Mouse (Mus musculus) midbrain, embryonic 11.5 days (tissue): ENCODE measurements around the gene Tas1r1. TPM values are rescaled to one million over a fixed set of nuclear protein-coding genes. Genes with fewer than 3 reads are reported as not detected.

Experiments
- ATAC-seq: fragments of 200-750 bp; cut with Nextera tagmentation; 2 replicates; pipeline ENCODE4 v1.8.0; 2017; ENCODE audit warnings: moderate TSS enrichment, moderate library complexity; ENCODE audit not compliant: low FRiP score
- DNase-seq: peaks from one replicate; pipeline ENCODE4 v3.0.0; 2015; ENCODE audit warnings: low spot score; ENCODE audit errors: missing footprints
- H3K27ac ChIP-seq: fragments of 300-500 bp; sonication (generic); 2 replicates; pipeline ENCODE4 v1.5.1; 2014; ENCODE audit warnings: low read depth, low read length
- H3K27me3 ChIP-seq: fragments of 300-500 bp; sonication (generic); 2 replicates; pipeline ENCODE4 v1.6.1; 2014; ENCODE audit warnings: mild to moderate bottlenecking, low read length, moderate library complexity, mixed read lengths; ENCODE audit not compliant: control insufficient read depth, insufficient read depth
- H3K36me3 ChIP-seq: fragments of 300-500 bp; sonication (generic); 2 replicates; pipeline ENCODE4 v1.6.1; 2014; ENCODE audit warnings: mild to moderate bottlenecking, low read length, moderate library complexity, mixed read lengths; ENCODE audit not compliant: control insufficient read depth, insufficient read depth
- H3K4me1 ChIP-seq: fragments of 300-500 bp; sonication (generic); 2 replicates; pipeline ENCODE4 v1.6.1; 2014; ENCODE audit warnings: low read length; ENCODE audit not compliant: control insufficient read depth, insufficient read depth
- H3K4me2 ChIP-seq: fragments of 300-500 bp; sonication (generic); 2 replicates; pipeline ENCODE4 v1.6.1; 2014; ENCODE audit warnings: mild to moderate bottlenecking, moderate library complexity
- H3K4me3 ChIP-seq: fragments of 300-500 bp; sonication (generic); 2 replicates; pipeline ENCODE4 v1.5.1; 2014; ENCODE audit warnings: low read depth, low read length
- H3K9ac ChIP-seq: fragments of 300-500 bp; sonication (generic); 2 replicates; pipeline ENCODE4 v1.6.1; 2014; ENCODE audit warnings: low read length
- H3K9me3 ChIP-seq: fragments of 300-500 bp; sonication (generic); 2 replicates; pipeline ENCODE4 v1.6.1; 2016; ENCODE audit warnings: low read length; ENCODE audit not compliant: control insufficient read depth
- whole genome bisulfite sequencing: fragments of 180-500 bp; shearing (Covaris S2); extraction: QIAGEN DNeasy Blood & Tissue Kit; methylation state at CpG from one replicate; pipeline ENCODE4 v1.1.7; 2014; 5-methylcytosine and 5-hydroxymethylcytosine counted together
- polyA plus RNA-seq: library from polyadenylated mRNA; unstranded; fragments of >200 nt; fragmentation: Nextera tagmentation; extraction: Ambion mirVana; gene quantifications from 2 replicates; pipeline ENCODE4 v1.2.1, GENCODE M21; 2014

Tas1r1 gene
- polyA plus RNA-seq, 1 experiment from 2014 or later = 0.44 TPM

- peaks cover 23% of the 10 kb centered on the region for H3K36me3 ChIP-seq
- ATAC-seq = no peak
- peak; percentile 26 for DNase-seq
Observed at GRCm38 (mm10) chr4:152020024-152020423, 18.3 kb downstream of the Tas1r1 start.

GRCm38 (mm10) chr4:152019073-152019472 is 19.3 kb downstream of the Tas1r1 start:
- ATAC-seq = no peak
- Histone ChIP-seq H3K9ac (no peak overlapping the region), H3K36me3 (peaks cover 22% of the 10 kb centered on the region), H3K4me2 (no peak overlapping the region), H3K27ac (no peak overlapping the region), H3K9me3 (no peaks in the 10 kb centered on the region), H3K4me1 (no peaks in the 10 kb centered on the region), H3K27me3 (no peaks in the 10 kb centered on the region), H3K4me3 (no peak overlapping the region)
- 93% methylated on average over 6 of the region's 6 CpGs for WGBS
- DNase-seq = peak; percentile 54

More at GRCm38 (mm10) chr4:152020024-152020423, 18.3 kb downstream of the Tas1r1 start:
- H3K9me3 ChIP-seq = no peaks in the 10 kb centered on the region
- H3K4me2 ChIP-seq = no peak overlapping the region
- no peaks in the 10 kb centered on the region for H3K27me3 ChIP-seq
- H3K4me3 ChIP-seq = no peak overlapping the region
- no peak overlapping the region for H3K9ac ChIP-seq
- 93% methylated on average over 21 of the region's 21 CpGs for WGBS
- H3K27ac ChIP-seq = no peak overlapping the region
- no peaks in the 10 kb centered on the region; the same call in 1 of the 2 replicates for H3K4me1 ChIP-seq

GRCm38 (mm10) chr4:152013036-152013813 is 25.1 kb downstream of the Tas1r1 start:
- DNase-seq (peak; percentile 75), ATAC-seq (no peak)
- 89% methylated on average over 12 of the region's 12 CpGs for WGBS
- no peak overlapping the region for H3K4me2 ChIP-seq
- no peak overlapping the region for H3K9ac ChIP-seq
- no peak overlapping the region for H3K4me3 ChIP-seq
- no peaks in the 10 kb centered on the region for H3K9me3 ChIP-seq
- peaks cover 8% of the 10 kb centered on the region; the same call in 1 of the 2 replicates for H3K27me3 ChIP-seq
- H3K36me3 ChIP-seq = no peaks in the 10 kb centered on the region; the same call in 1 of the 2 replicates
- peaks cover 20% of the 10 kb centered on the region for H3K4me1 ChIP-seq
- no peak overlapping the region for H3K27ac ChIP-seq

- no peak overlapping the region for H3K9ac ChIP-seq
- no peaks in the 10 kb centered on the region for H3K9me3 ChIP-seq
- H3K4me3 ChIP-seq = no peak overlapping the region
- H3K4me2 ChIP-seq = no peak overlapping the region
- ATAC-seq (no peak), DNase-seq (peak; percentile 73)
- no peak overlapping the region for H3K27ac ChIP-seq
- peaks cover 26% of the 10 kb centered on the region for H3K4me1 ChIP-seq
- no peaks in the 10 kb centered on the region; the same call in 1 of the 2 replicates for H3K36me3 ChIP-seq
- WGBS = 91% methylated on average over 16 of the region's 16 CpGs
- peaks cover 16% of the 10 kb centered on the region for H3K27me3 ChIP-seq
Observed at GRCm38 (mm10) chr4:152012109-152012508, 26.3 kb downstream of the Tas1r1 start.

GRCm38 (mm10) chr4:152011171-152011760 is 27.1 kb downstream of the Tas1r1 start:
- Histone ChIP-seq H3K4me1 (peaks cover 26% of the 10 kb centered on the region), H3K4me3 (no peak overlapping the region), H3K36me3 (no peaks in the 10 kb centered on the region; the same call in 1 of the 2 replicates), H3K27ac (no peak overlapping the region), H3K9ac (0 out of 2 replicates have a peak overlapping the region, but pooled peaks have one; percentile 20), H3K27me3 (peaks cover 19% of the 10 kb centered on the region), H3K4me2 (peak overlapping the region; percentile 98), H3K9me3 (no peaks in the 10 kb centered on the region)
- ATAC-seq (no peak), DNase-seq (peak; percentile 75)
- 80% methylated on average over 8 of the region's 8 CpGs for WGBS

GRCm38 (mm10) chr4:152010707-152011134 is 27.6 kb downstream of the Tas1r1 start:
- no peak overlapping the region for H3K27ac ChIP-seq
- peaks cover 19% of the 10 kb centered on the region for H3K27me3 ChIP-seq
- 4% methylated on average over 13 of the region's 13 CpGs for WGBS
- H3K9me3 ChIP-seq = no peaks in the 10 kb centered on the region
- H3K36me3 ChIP-seq = no peaks in the 10 kb centered on the region; the same call in 1 of the 2 replicates
- peaks cover 26% of the 10 kb centered on the region for H3K4me1 ChIP-seq
- H3K4me2 ChIP-seq = peak overlapping the region; percentile 98
- ATAC-seq (no peak), DNase-seq (no peak)
- peak overlapping the region; percentile 72 for H3K4me3 ChIP-seq
- peak overlapping the region; percentile 66; the same call in 1 of the 2 replicates for H3K9ac ChIP-seq

GRCm38 (mm10) chr4:152010091-152010706 is 28.2 kb downstream of the Tas1r1 start:
- Histone ChIP-seq H3K4me3 (peak overlapping the region; percentile 72), H3K9ac (peak overlapping the region; percentile 66), H3K4me1 (peaks cover 26% of the 10 kb centered on the region), H3K4me2 (peak overlapping the region; percentile 98), H3K27ac (no peak overlapping the region), H3K9me3 (no peaks in the 10 kb centered on the region), H3K27me3 (peaks cover 19% of the 10 kb centered on the region), H3K36me3 (no peaks in the 10 kb centered on the region; the same call in 1 of the 2 replicates)
- 2% methylated on average over 10 of the region's 10 CpGs for WGBS
- 0 out of 2 replicates have a peak, but pooled peaks have one; percentile 3 for ATAC-seq
- peak; percentile 91 for DNase-seq

- Histone ChIP-seq H3K4me3 (peak overlapping the region; percentile 72), H3K27me3 (peaks cover 19% of the 10 kb centered on the region), H3K4me2 (peak overlapping the region; percentile 98), H3K27ac (no peak overlapping the region), H3K4me1 (peaks cover 26% of the 10 kb centered on the region), H3K9ac (peak overlapping the region; percentile 66), H3K9me3 (no peaks in the 10 kb centered on the region), H3K36me3 (no peaks in the 10 kb centered on the region)
- WGBS = under 1% methylated on average over 109 of the region's 115 CpGs
- DNase-seq (peak; percentile 94), ATAC-seq (peak; percentile 42)
Observed at GRCm38 (mm10) chr4:152009076-152010051, 29.0 kb downstream of the Tas1r1 start.
